Mouse (Mus musculus) cortical plate, adult 2 months (tissue): ENCODE measurements around the gene Alyref.

Experiments used
- CTCF ChIP-seq: fragments of 200-500 bp; IDR thresholded peaks from 2 replicates; pipeline ENCODE4 v1.5.1; 2011; ENCODE audit warnings: mild to moderate bottlenecking, control low read depth, low read length; ENCODE audit not compliant: insufficient read depth; ENCODE audit errors: extremely low read depth
- POLR2A ChIP-seq: fragments of 200-500 bp; IDR thresholded peaks from 2 replicates; pipeline ENCODE4 v1.6.1; 2011; ENCODE audit warnings: mild to moderate bottlenecking, low read length, control low read depth; ENCODE audit not compliant: insufficient read depth; ENCODE audit errors: extremely low read depth

- TF ChIP-seq POLR2A (no peak), CTCF (no peak)
Observed at GRCm38 (mm10) chr11:120626785-120627467, 28.8 kb upstream of the Alyref start.
